Mouse (Mus musculus) activated CD4-positive, CD25-positive, alpha-beta regulatory T cell, adult 4 months (primary cell): ENCODE data around the gene 1700011L22Rik. TPM values are rescaled to one million over a fixed set of nuclear protein-coding genes. Genes with fewer than 3 reads are reported as not detected.

Source experiments
- ATAC-seq: one replicate; pipeline ENCODE4 v1.8.0; 2017
- polyA plus RNA-seq, 2 experiments: library from polyadenylated mRNA; unstranded; fragments of 100-300 nt; shearing (Covaris generic); gene quantifications; one replicate each; pipeline ENCODE4 v1.2.1; 2017

Gene 1700011L22Rik
- not detected for polyA plus RNA-seq

DNA sequence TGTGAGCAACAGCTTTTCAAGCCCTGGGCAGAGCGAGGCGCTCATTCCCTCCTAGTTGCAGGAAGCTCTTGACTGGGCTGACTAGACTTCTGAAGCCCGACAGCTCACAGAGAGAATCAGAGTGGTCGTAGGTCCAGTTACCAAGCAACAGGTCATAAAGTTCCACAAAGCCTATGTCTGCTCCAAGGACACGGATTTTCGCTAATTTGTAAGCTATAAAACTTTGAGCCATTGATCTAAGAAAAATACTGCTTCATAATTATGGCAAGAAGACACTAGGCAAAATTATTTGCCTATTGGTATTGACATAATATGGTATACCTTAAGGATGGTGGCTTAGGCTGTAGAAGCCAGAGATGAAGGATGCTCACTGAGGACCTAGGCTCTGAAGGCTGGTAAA is at the start of gene 1700011L22Rik:
Gene 1700011L22Rik, minus strand, starts transcription at position 101 of the 400 bp plus-strand sequence.
- no peak for ATAC-seq

DNA sequence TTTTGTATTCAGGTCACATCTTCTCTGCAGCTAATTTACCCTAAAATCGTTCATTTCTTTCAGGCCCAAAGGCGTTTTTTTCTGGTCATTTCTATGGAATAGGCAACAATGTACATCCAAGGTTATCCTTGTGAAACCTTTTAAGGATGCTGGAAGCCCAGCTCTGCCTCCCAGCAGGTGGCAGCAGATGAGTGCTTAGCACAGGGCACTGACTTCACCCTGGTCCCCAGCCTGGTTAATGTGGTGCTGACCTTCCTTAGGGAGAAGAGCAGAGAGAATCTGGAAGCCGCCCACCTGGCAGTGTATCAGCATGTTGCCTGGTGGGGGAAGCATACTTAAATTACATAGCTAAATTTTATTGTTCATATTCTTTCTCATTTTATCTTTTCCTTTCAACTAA is 49.4 kb upstream of the 1700011L22Rik start:
- no peak for ATAC-seq

DNA sequence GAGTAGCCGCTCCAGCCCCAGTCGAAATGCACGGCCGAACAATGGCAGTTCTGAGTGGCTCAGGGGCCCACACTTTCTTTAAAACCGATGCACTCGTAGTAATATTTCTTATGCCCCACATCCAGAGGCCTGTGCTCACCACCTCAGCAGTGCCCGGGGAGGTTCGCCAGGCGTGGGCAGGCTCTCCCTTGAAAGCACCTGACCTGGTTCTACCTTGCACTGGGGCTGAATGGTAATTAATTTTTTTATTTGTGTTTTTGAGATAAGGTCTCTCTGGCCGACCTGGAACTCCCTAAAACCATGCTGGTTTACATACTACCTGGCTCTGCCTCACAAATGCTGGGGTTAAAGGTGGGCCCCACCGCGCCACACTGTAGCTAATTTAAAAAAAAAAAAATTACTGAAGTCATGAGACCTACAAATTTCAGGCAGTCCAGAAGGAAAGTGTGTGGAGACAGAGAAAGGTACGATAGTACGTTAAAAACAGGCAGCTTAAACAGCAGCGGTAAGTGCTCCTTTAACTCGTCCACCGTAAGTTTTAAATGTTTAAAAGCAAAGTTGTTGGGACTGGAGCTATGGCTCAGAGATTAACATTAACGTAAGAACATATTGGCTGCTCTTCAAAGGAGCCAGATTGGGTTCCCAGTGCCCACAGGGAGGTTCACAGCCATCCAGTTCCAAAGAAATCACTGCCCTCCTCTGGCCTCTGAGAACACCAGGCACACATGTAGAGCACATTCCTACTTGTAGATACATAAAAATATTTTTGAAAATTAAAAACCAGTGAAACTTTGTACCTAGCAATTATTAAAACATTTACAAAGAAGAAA is 47.1 kb upstream of the 1700011L22Rik start:
- peak; percentile 7 for ATAC-seq

DNA sequence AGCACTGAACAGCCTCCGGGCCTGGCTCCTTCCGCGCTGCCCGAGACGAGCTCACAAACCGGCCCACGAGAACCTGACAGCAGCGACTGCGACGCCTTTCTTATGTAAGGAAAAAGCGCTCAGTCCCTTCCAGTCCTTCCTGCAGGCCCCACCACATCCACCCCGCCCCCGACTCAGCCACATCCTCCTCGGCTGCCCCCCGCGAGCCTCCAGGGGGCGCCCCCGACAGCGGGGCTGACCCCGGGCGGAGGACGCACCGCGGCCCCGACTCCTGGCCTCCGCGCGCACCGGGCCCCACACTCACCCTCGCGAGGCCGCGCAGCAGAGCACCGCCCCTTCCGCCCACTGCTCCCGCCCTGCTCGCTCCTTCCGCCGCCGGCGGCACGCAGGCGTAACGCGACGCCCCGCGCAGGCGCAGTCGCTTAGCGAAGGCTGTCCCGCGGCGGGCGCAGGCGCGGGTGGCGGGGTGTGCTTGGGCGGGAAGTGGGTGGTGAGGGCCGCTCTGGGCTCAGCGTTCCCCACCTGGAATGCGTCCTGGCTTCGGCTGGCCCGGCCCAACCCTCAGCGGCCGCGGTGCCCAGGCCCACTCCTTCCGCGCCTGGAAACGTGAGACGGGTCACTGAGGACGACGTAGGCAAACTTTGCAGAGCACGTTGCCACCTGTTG is 46.4 kb upstream of the 1700011L22Rik start, which contains the start of gene Mmaa:
Gene Mmaa, minus strand, starts transcription at position 328 of the 666 bp plus-strand sequence.
- ATAC-seq, result peak; percentile 86

DNA sequence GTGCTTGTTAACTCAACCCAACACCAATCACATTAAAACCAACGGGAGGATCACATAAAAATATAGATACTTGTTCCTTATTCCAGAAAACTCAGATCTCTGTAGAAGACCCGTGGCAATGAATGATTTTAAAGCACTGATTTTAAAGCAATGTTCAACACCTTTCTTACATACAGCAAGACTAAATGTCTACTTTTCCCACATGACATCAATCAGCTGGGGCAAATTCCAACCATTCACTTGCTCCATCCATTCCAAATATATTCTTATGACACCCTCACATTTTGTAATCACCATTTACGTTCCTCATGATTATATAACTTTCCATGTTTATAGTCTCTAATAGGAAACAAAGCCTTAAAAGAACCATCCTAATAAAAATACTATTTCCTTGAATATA is 45.5 kb upstream of the 1700011L22Rik start:
- no peak for ATAC-seq

DNA sequence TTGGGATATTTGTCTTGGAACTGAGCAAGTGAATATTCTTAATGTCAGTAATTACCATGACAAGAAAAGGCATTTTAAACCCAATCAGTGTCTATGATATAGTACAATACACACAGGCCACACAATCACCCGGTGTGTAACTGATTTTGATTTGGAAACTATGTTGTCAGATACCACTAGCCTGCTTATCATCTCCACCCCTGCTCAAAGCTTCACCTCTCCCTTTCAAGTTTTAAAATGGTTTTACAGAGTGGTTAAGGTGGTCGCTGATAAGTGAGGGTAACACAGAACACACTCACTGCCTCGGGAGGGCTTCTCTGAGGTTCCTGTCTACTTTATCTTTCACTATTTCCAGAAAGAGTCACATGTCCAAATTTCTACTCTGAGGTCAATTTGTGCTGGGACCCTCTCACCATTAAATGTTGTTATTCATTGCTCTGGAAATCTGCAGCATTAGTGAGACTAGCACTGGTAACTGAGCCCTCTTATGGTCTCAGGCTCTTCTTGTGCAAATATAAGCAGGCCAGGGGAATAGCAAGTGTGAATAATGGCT is 44.4 kb upstream of the 1700011L22Rik start:
- no peak for ATAC-seq

DNA sequence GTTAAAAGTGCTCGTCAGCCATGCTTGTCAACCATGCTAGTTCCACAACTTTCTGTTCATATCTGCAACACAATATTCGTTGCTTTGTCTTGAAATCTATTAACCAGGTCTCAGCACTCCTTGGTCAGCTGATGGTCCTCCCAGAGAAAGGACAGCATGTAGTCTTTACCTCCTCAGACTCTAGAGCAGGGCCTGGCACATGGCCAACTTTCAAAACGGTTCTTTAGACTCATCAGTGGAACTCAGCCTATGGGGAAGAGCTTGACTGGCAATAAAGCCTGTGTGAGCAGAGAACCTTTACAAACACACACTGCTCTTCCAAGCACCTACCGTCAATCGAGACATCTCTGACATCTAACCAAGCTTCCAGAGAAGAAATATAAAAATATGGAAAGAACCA is 41.2 kb upstream of the 1700011L22Rik start:
- ATAC-seq, result no peak

DNA sequence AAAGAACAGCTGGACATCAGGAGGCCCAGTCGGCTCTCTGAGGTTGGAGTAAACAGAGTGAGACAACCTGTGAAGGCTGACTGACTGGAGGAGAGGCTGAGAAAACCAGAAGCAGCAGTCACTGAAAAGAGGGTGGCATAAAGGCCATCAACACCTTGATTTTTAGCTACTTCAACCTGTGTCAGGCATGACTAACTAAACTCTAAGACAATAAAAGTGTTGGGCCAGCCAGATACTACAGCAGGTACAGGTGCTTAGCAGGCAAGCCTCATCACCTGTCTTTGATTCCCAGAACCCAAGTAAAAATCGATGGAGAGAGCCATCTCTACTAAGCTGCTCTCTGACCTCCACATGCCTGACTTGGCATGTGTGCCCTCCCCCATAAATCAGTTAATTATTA is 40.3 kb upstream of the 1700011L22Rik start:
- ATAC-seq, result no peak

DNA sequence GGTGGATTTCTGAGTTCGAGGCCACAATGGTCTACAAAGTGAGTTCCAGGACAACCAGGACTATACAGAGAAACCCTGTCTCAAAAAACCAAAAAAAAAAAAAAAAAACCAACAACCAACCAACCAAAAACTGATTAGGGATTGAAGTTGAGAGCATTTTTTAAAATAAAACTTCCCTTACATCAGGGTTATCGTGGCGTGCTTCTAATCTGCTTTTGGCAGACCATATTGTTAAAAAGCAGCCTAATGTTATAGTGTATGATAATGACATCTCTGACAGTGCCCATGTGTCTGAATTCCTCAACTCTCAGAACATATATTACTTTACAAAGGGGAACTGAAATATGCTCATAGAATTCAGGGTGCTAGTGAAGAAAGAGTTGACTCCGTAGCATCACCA is 39.9 kb upstream of the 1700011L22Rik start:
- no peak for ATAC-seq

DNA sequence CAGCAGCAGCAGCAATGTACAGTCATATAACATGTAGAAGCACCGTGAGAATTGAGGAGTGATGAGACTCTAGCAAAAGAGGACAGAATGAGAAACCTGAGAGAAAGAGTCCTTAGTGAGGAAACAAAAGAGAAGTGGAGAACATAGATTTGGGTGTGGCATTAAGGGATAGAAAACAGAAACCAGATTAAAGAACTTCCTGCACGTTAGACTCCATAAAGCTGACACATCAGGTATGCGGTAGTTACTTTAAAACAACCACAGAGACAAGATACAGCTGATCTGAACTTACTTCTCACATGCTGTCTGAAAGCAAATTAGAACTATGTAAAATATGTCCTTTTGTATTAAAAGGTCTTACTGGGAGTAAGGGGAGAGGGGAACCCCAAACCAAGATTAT is 38.1 kb upstream of the 1700011L22Rik start:
- ATAC-seq, result peak; percentile 90

DNA sequence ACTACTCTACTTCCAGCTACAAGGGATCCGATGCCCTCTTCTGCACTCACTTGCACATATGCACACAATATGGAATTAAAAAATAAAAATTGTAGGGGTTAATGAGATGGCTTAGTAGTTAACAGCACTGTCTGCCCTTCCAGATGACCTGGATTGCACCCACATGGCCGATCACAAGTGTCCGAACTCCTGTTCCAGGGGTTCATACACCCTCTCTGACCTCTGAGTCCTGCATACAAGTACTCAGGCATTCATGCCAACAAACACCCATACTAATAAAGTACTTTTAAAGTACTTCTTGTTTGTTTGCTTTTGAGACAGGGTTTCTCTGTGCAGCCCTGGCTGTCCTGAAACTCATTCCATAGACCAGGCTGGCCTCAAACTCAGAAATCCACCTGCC is 36.3 kb upstream of the 1700011L22Rik start:
- ATAC-seq, result no peak

DNA sequence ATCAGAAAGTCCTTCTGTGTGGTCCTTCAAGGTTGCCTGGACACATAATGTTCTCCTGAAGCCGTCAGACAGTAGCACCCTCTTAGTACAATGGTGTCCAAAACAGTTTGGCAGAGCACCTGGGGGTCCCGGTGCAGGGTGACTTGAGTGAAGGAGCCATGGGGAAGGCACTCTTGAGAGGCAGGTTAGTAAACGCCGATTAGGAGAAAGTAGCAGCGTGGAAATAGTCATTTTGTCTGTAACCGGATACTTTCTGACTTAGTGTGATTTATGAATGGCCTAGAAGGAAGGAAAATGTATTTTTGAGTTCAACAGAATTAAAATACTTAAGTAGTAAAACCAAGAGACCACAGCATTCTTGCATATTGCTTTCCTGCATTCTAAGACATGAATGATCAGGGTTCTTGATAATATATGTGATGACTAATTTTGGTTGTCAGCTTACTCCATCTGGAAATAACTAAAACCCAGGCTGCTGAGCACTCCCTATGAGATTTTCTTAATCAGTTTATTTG is 33.1 kb upstream of the 1700011L22Rik start:
- no peak for ATAC-seq

DNA sequence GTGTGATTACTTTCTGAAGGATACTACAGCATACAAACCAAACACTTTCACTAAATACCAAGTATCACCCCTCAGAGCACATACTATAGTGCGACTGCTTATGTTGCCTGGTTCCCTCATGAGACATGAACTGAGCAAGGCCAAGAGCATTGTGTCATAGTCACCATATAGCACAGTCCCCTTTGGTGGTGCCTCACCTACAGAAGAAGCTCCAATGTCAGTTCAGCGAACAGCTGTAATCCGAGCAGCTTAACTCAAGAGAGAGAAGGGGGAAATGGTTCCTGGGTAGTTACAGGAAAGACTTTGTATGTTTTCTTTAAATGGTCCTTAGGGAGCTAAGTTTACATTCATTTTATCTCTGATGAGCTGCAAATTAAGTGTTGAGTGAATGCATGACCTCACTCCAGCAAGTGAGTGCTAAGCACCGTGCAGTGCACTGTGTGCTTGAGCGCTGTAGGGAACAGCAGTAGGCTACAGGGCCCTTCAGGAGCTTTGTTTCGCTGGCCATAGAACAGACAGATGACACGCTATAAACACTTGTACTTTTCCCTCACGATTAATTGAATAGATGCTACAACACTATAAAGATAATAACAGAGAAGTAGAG is 29.0 kb upstream of the 1700011L22Rik start:
- ATAC-seq, result no peak

DNA sequence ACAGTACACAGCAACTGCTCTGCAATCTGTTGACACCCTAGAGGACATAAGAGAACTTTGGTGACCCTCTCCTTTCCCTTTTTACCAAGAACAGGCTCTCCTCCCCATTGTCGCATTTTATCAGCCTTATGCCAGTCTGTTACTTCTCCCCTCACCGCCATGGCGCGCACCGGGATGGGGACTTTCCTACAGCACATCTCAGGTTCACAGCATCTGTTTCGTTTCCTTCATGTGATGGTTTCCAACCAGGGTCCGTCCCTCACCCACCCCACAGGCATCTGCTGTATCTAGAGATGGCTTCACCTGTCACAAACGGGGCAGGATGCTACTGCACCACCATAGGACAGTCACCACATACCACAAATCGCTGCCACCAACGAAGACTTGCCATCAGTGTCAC is 26.6 kb upstream of the 1700011L22Rik start:
- ATAC-seq, result no peak

DNA sequence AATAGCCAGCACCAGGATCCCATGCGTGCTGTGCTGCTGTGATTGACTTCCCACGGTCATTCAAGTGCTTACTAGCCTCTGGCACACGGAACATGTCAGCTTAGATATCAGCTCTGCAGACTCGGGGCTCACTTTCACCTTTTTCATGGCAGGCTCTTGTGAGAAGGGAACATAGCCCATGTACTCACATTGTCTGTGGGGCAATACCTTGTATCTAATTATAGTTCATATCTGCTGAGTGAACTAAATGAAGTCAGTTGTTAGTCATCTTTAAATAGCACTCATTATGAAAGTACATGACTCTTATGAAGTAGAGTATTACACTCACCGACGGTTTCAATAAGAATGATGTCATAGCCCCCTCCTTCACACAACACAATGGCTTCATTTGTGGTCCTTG is 25.4 kb upstream of the 1700011L22Rik start:
- ATAC-seq, result no peak

DNA sequence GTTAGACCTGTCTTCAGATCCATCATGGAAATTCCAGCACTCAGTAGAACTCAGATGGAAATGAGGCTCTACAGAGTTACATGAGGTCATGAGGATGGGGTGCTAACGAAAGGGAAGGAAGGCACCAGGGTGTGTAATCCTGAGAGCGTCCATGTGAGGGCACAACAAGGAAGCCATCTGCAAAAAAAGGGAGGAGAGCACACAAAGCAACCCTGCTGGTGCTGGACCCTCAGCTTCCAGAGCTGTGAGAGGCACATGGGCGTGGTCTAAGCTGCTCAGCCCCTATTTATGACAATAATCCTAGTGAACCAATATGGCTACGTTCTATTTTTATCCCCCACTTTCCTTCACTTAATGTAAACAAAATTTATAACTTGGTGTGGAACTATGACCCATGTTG is 24.3 kb upstream of the 1700011L22Rik start:
- ATAC-seq, result no peak

DNA sequence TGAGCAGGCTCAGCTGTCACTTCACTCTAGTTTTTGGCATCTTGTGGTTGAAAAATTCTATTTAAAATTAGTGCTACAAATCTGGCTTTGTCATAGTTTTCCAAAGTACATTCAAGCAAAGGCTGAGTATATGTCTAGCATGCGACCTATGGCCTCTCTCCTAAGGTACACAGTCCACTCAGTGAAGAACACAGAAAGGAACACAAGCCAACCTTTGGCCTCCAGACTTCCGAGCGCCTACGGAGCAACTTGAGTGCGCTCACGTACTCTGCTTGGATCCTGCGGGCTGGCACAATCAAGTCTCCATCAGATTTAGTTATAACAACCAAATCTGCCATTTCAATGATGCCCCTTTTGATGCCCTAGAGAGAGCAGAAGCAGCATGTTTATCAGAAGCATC is 20.6 kb upstream of the 1700011L22Rik start:
- ATAC-seq, result no peak

DNA sequence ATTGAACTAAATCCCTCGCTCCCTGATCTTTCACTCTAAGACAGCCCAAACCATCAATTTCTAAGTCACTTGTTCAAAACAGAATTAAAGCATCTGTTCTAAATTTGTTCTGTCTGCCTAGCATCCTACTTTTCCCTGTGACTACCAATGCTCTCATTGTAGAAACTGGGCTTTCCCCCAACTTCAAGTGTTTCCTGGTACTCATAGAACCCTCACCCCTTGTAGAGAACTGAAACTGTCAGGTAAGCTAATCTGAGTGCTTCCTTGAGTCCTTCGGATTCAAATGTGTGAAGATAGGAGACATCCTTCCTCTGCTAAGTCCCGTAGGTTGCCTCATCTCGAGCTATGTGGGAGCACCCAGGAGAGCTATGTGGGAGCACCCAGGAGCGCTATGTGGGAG is 13.6 kb upstream of the 1700011L22Rik start:
- ATAC-seq, result no peak

DNA sequence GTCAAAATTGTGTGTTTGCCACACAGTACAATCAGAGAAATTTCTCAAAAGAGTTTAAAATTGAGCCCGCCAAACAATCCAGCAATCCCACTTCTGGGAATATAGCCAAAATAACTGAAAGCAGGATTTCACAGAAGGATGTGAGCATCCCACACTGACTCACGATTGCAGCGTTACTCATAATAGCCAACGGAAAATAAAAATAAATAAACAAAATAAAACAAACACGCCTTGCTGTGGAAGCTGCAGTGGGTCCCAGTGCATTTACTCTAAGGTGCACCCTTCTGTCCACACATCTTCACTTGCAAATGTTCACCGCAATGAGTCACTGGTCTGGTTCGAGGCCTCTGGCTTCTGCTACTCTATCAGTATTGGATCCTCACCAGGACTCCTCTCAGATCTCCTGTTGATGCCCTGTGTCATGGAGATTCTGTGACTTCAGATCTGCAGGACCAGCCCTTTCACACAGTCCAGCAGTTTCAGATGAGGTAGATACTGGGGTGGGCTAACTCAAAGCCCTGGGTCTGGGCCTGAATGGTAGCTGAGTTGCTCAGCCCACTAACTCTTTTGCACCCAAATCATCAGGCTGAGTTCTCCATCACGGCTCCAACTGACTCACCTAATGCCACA is 7.8 kb upstream of the 1700011L22Rik start:
- no peak for ATAC-seq

DNA sequence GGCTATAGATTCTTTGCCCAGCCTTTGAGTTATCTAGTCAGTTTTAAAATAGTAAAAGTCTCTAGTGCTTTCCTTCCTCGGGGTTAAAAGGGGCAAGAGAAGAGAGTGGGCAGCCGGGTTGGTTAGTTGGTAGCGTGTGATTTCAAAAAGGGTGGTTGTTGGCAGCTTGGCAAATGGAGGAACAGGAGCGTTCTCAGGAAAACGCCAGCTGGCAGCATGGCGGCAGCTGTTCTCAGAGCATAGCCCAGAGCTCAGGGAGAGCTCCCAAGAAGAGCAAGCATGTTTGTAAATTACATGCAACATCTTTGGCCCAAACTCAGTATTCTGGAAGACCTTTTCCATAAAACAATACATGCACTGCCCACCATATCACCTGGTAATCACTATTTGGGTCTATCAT is 5.4 kb upstream of the 1700011L22Rik start:
- no peak for ATAC-seq

DNA sequence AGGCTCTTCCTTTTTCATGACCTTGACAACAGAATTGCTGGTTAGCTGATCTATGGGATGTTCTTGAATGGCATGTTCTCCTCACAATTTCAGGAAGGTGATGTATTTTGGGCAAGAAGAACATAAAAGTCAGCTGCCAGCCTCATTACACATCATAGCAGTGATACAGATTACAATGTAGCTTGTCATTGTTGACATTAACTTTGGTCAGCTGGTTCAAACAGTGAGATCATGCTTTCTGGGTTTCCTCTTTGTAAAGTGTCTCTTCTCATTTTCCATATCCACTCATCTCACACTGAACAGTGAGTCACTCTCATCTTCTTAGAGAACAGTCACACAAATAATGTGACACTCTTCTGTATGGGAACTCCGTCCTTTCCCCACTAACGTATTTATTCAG is 4.9 kb downstream of the 1700011L22Rik start:
- no peak for ATAC-seq

DNA sequence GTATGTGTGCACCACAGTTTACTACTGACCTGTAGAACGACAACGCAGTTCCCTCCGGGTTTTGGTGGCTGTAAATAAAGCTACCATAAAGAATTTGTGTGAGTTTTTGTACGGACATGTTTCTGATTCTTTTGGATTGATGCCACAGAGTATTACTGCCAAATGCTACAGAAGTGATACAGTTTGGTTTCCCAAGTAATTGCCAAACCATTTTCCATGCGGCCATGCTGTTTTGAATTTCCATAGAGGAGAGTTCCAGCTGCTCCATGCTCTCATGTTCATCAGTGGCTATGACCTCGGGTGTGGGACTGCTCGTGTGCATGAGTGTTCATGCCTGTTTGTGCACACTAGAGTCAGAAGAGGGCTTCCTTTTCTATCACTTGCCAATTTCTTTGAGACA is 8.4 kb downstream of the 1700011L22Rik start:
- no peak for ATAC-seq

DNA sequence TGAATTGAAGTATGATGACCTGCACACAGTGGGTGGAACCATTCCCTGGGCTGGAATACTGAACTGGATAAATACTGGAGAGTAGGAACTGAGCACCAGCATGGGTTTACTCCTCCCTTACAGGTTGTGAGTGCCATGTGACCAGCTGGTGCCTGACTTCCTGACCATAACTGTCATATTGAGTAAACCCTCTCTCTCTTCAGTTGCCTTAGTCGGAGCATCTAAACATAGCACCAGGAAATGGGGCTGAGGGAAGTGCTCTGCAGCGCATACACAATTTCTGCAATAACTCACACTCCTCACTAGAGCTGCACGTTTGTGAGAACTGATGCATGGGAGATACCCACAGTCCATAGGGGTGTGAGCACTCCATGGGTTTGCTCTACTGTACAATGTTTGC is 9.1 kb downstream of the 1700011L22Rik start:
- ATAC-seq, result no peak
